Mouse (Mus musculus) Muller cell, postnatal 12 days (primary cell): ENCODE data around the gene Olfr1135.

ENCODE experiments used
- DNase-seq: peaks from one replicate; pipeline ENCODE4 v3.0.0-alpha.2; 2015; ENCODE audit errors: inconsistent ontology term

Olfr1135 gene

GRCm38 (mm10) chr2:87673564-87673963 lies at the start of gene Olfr1135:
Olfr1135 (minus strand) TSS chr2:87673664.
- DNase-seq = no peak

- DNase-seq = no peak
These were observed 39.6 kb upstream of the Olfr1135 start, which contains the start of gene Olfr1137 for GRCm38 (mm10) chr2:87713079-87713478. Olfr1137 (minus strand) TSS chr2:87713179.

GRCm38 (mm10) chr2:87693847-87694246 lies 20.4 kb upstream of the Olfr1135 start, which contains the start of gene Olfr1136:
Olfr1136 (minus strand) TSS chr2:87693947.
- no peak for DNase-seq

- DNase-seq = no peak
These were observed 15.1 kb downstream of the Olfr1135 start, which contains the start of gene Olfr1134 for GRCm38 (mm10) chr2:87658360-87658759. Olfr1134 (minus strand) TSS chr2:87658460.

DNA sequence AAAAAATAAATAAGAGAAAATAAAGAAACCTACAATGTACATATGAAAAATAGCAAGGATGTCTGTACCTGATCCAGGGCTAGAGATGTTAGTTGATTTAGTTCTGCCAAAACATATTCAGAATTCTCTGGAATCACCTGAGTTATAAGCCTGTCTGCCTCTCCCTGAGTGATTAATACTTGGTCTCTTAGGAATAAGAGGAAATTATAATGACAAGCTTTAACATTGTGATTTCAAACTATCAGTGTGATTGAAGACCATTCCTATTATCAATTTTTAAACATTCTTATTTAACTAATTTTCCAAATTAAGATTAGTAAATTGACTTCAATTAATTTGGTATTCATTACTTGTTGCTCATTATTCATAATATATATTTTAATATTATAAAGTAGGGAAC lies 26.2 kb downstream of the Olfr1135 start, which contains the start of gene Olfr1133:
Gene Olfr1133, minus strand, starts transcription at position 101 of the 400 bp plus-strand sequence.
- no peak for DNase-seq

GRCm38 (mm10) chr2:87642441-87642840 lies 31.0 kb downstream of the Olfr1135 start:
- DNase-seq = no peak

DNA sequence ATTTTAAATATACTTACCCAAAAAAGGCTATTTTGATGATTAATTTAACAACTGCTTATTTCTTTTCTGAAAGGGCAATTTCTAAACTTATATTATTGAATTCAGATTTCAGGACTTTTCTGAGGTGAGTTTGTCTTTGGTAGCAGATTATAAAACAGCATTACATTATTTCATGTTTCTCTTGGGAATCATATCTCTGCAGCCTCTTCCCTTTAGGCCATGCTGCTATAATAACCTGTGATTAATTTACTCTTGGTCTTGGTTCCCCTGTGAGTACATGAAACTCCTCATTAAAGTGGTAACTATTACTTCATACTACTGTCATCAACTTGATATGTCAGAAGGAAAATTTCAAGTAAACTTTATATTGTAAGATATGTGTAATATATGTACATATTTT lies 36.0 kb downstream of the Olfr1135 start, which contains the start of gene Olfr1132:
Gene Olfr1132, minus strand, starts transcription at position 101 of the 400 bp plus-strand sequence.
- DNase-seq = no peak

- DNase-seq = no peak
These were observed 46.7 kb downstream of the Olfr1135 start, which contains the start of gene Olfr1131 for GRCm38 (mm10) chr2:87626804-87627203. Olfr1131 (plus strand) TSS chr2:87627104.
